Mouse (Mus musculus): ENCODE measurements at regions not wholly inside any gene's neighbourhood (a gene's known extent, or its start where the extent isn't known, plus 50 kb on each side); places are given as distances from the start of the nearest gene placed in this dataset.

- no peaks in the 10 kb centered on the region for H3K4me1 ChIP-seq (replicated peaks)
- H3K27ac ChIP-seq = no peak overlapping the region
- no peak overlapping the region for H3K9ac ChIP-seq (replicated peaks)
- H3K27me3 ChIP-seq = no peaks in the 10 kb centered on the region
- no peaks in the 10 kb centered on the region for H3K9me3 ChIP-seq
- no peak overlapping the region for H3K4me3 ChIP-seq (replicated peaks)
- no peak for ATAC-seq
- 78% methylated on average over 2 of the region's 2 CpGs for WGBS
- H3K36me3 ChIP-seq = no peaks in the 10 kb centered on the region
- no peak overlapping the region for H3K4me2 ChIP-seq (replicated peaks)
These were observed 147.0 kb downstream of the Bod1 start for GRCm38 (mm10) chr11:31524708-31525107.

GRCm38 (mm10) chr11:31524065-31524618, 147.5 kb downstream of the Bod1 start:
- Histone ChIP-seq H3K4me3 (replicated peaks) (no peak overlapping the region), H3K36me3 (no peaks in the 10 kb centered on the region), H3K9ac (replicated peaks) (no peak overlapping the region), H3K27ac (no peak overlapping the region), H3K27me3 (no peaks in the 10 kb centered on the region), H3K9me3 (no peaks in the 10 kb centered on the region), H3K4me2 (replicated peaks) (no peak overlapping the region), H3K4me1 (replicated peaks) (no peaks in the 10 kb centered on the region)
- WGBS = 95% methylated on average over 2 of the region's 2 CpGs
- ATAC-seq = no peak

GRCm38 (mm10) chr11:31522127-31522526, 149.6 kb downstream of the Bod1 start:
- H3K27ac ChIP-seq = no peak overlapping the region
- 79% methylated on average over 2 of the region's 2 CpGs for WGBS
- no peak for ATAC-seq
- no peak overlapping the region for H3K4me2 ChIP-seq (replicated peaks)
- no peak overlapping the region for H3K4me3 ChIP-seq (replicated peaks)
- no peaks in the 10 kb centered on the region for H3K9me3 ChIP-seq
- no peaks in the 10 kb centered on the region for H3K36me3 ChIP-seq
- H3K9ac ChIP-seq (replicated peaks) = no peak overlapping the region
- no peaks in the 10 kb centered on the region for H3K4me1 ChIP-seq (replicated peaks)
- no peaks in the 10 kb centered on the region for H3K27me3 ChIP-seq

GRCm38 (mm10) chr11:31520909-31521308, 150.8 kb downstream of the Bod1 start:
- Histone ChIP-seq H3K4me3 (replicated peaks) (no peak overlapping the region), H3K9ac (replicated peaks) (no peak overlapping the region), H3K4me2 (replicated peaks) (no peak overlapping the region), H3K4me1 (replicated peaks) (no peaks in the 10 kb centered on the region), H3K36me3 (no peaks in the 10 kb centered on the region), H3K27me3 (no peaks in the 10 kb centered on the region), H3K9me3 (no peaks in the 10 kb centered on the region), H3K27ac (no peak overlapping the region)
- ATAC-seq = no peak
- WGBS = 80% methylated on average over 4 of the region's 4 CpGs

GRCm38 (mm10) chr11:31503239-31503916, 133.5 kb upstream of the Stc2 start:
- 85% methylated on average over 5 of the region's 5 CpGs for WGBS
- no peaks in the 10 kb centered on the region for H3K4me1 ChIP-seq (replicated peaks)
- H3K4me3 ChIP-seq (replicated peaks) = no peak overlapping the region
- H3K27ac ChIP-seq = no peak overlapping the region
- H3K9ac ChIP-seq (replicated peaks) = no peak overlapping the region
- H3K27me3 ChIP-seq = no peaks in the 10 kb centered on the region
- no peak for ATAC-seq
- no peak overlapping the region for H3K4me2 ChIP-seq (replicated peaks)
- no peaks in the 10 kb centered on the region for H3K9me3 ChIP-seq
- no peaks in the 10 kb centered on the region for H3K36me3 ChIP-seq

- Histone ChIP-seq H3K9ac (replicated peaks) (no peak overlapping the region), H3K4me3 (replicated peaks) (no peak overlapping the region), H3K27me3 (no peaks in the 10 kb centered on the region), H3K4me1 (replicated peaks) (no peaks in the 10 kb centered on the region), H3K36me3 (no peaks in the 10 kb centered on the region), H3K4me2 (replicated peaks) (no peak overlapping the region), H3K9me3 (no peaks in the 10 kb centered on the region), H3K27ac (no peak overlapping the region)
- ATAC-seq = no peak
- 82% methylated on average over 4 of the region's 4 CpGs for WGBS
These were observed 115.6 kb upstream of the Stc2 start for GRCm38 (mm10) chr11:31485429-31485828.

- no peak overlapping the region for H3K4me2 ChIP-seq (replicated peaks)
- no peaks in the 10 kb centered on the region for H3K4me1 ChIP-seq (replicated peaks)
- no peak overlapping the region for H3K27ac ChIP-seq
- H3K27me3 ChIP-seq = no peaks in the 10 kb centered on the region
- ATAC-seq = no peak
- whole genome bisulfite sequencing = 88% methylated on average over 1 of the region's 1 CpGs
- no peaks in the 10 kb centered on the region for H3K9me3 ChIP-seq
- H3K9ac ChIP-seq (replicated peaks) = no peak overlapping the region
- H3K36me3 ChIP-seq = no peaks in the 10 kb centered on the region
- no peak overlapping the region for H3K4me3 ChIP-seq (replicated peaks)
These were observed 111.1 kb upstream of the Stc2 start for GRCm38 (mm10) chr11:31481057-31481340.

- WGBS = 86% methylated on average over 5 of the region's 5 CpGs
- ATAC-seq = no peak
- no peaks in the 10 kb centered on the region for H3K27me3 ChIP-seq
These were observed 110.6 kb upstream of the Stc2 start for GRCm38 (mm10) chr11:31480225-31481056.

GRCm38 (mm10) chr11:31477763-31478162, 107.9 kb upstream of the Stc2 start:
- Histone ChIP-seq H3K27ac (no peak overlapping the region), H3K9me3 (no peaks in the 10 kb centered on the region), H3K4me3 (replicated peaks) (no peak overlapping the region), H3K4me1 (replicated peaks) (no peaks in the 10 kb centered on the region), H3K36me3 (no peaks in the 10 kb centered on the region), H3K4me2 (replicated peaks) (no peak overlapping the region), H3K9ac (replicated peaks) (no peak overlapping the region), H3K27me3 (no peaks in the 10 kb centered on the region)
- ATAC-seq = peak; percentile 29; the same call in 1 of the 2 replicates
- WGBS = 81% methylated on average over 1 of the region's 1 CpGs

More at GRCm38 (mm10) chr11:31480225-31481056, 110.6 kb upstream of the Stc2 start:
- Histone ChIP-seq H3K36me3 (no peaks in the 10 kb centered on the region), H3K27ac (no peak overlapping the region), H3K4me3 (replicated peaks) (no peak overlapping the region), H3K9me3 (no peaks in the 10 kb centered on the region), H3K4me2 (replicated peaks) (no peak overlapping the region), H3K9ac (replicated peaks) (no peak overlapping the region), H3K4me1 (replicated peaks) (no peaks in the 10 kb centered on the region)

- Histone ChIP-seq H3K27ac (no peak overlapping the region), H3K4me2 (replicated peaks) (no peak overlapping the region), H3K27me3 (no peaks in the 10 kb centered on the region), H3K9me3 (no peaks in the 10 kb centered on the region), H3K4me3 (replicated peaks) (no peak overlapping the region), H3K9ac (replicated peaks) (no peak overlapping the region), H3K36me3 (no peaks in the 10 kb centered on the region), H3K4me1 (replicated peaks) (no peaks in the 10 kb centered on the region)
- WGBS = 59% methylated on average over 3 of the region's 3 CpGs
- no peak for ATAC-seq
These were observed 107.2 kb upstream of the Stc2 start for GRCm38 (mm10) chr11:31477104-31477503.

- H3K27me3 ChIP-seq = no peaks in the 10 kb centered on the region
- ATAC-seq = no peak
- no peak overlapping the region for H3K4me3 ChIP-seq (replicated peaks)
- no peaks in the 10 kb centered on the region for H3K36me3 ChIP-seq
- no peak overlapping the region for H3K4me2 ChIP-seq (replicated peaks)
- H3K4me1 ChIP-seq (replicated peaks) = no peaks in the 10 kb centered on the region
- H3K9ac ChIP-seq (replicated peaks) = no peak overlapping the region
- H3K27ac ChIP-seq = no peak overlapping the region
- no peaks in the 10 kb centered on the region for H3K9me3 ChIP-seq
- WGBS = 56% methylated on average over 4 of the region's 4 CpGs
These were observed 103.1 kb upstream of the Stc2 start for GRCm38 (mm10) chr11:31473017-31473416.

GRCm38 (mm10) chr11:31470681-31471414, 101.0 kb upstream of the Stc2 start:
- Histone ChIP-seq H3K9me3 (no peaks in the 10 kb centered on the region), H3K36me3 (no peaks in the 10 kb centered on the region), H3K4me3 (replicated peaks) (no peak overlapping the region), H3K9ac (replicated peaks) (no peak overlapping the region), H3K4me1 (replicated peaks) (no peaks in the 10 kb centered on the region), H3K27ac (no peak overlapping the region), H3K4me2 (replicated peaks) (no peak overlapping the region), H3K27me3 (no peaks in the 10 kb centered on the region)
- no peak for ATAC-seq
- WGBS = 81% methylated on average over 2 of the region's 2 CpGs

Data from midbrain, embryonic 13.5 days (tissue).